Mouse (Mus musculus) heart, adult 2 months (tissue): ENCODE measurements around the gene Depdc1b.

Source experiments
- CTCF ChIP-seq: fragments of 200-600 bp; IDR thresholded peaks from 2 replicates; pipeline ENCODE4 v1.8.1; 2022; ENCODE audit warnings: antibody characterized with exemption, mild to moderate bottlenecking, moderate library complexity
- EP300 ChIP-seq: fragments of 200-500 bp; IDR thresholded peaks from 2 replicates; pipeline ENCODE4 v1.6.1; 2011; ENCODE audit warnings: low read depth, low read length, control low read depth; ENCODE audit not compliant: insufficient read depth
- POLR2A ChIP-seq: fragments of 200-500 bp; IDR thresholded peaks from 2 replicates; pipeline ENCODE4 v1.6.1; 2011; ENCODE audit warnings: mild to moderate bottlenecking, low read depth, low read length, control low read depth; ENCODE audit not compliant: insufficient read depth

DNA sequence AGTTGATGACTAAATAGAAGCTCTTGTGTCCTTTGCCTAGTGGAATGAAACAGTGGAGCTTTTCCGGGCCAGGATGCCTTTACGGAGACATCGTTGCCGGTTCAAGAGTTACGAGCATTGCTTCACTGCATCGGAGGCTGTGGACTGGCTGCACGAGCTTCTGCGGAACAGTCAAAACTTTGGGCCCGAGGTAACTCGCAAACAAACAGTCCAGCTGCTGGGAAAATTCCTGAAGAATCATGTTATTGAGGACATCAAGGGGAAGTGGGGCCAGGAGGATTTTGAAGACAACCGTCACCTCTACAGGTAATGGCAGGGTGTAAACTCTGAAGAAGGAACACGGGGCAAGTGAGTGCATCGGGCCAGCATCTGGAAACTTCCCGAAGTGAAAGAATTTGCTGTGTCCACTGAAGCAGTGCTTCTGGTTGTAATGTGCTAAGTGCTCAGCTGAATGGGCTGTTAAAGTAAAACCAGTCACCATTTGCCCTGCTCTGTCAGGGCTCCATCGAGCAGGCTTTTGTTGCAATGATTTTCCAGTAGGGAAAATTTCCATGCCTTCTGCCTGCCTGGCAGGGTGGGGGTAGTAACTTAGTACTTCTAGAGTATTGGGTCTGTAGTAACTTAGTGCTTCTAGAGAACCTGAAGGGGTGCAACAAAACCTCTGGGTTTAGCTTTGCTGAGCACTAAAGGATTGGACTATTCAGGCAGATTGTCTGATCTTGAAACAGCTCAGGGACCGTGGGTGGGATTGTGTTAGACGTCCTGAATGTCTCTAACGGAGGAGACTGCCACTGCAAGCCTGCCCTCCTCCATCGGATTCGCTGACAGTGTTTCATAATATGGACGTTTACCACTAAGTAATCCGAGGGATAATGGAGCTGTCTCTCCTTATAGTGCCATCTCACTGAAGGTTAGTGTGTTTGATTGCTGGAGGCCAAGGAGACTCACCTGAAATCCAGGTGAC lies 8.0 kb downstream of the Depdc1b start:
- no peak for TF ChIP-seq CTCF
- no peak for TF ChIP-seq EP300
- no peak for TF ChIP-seq POLR2A
